Mouse (Mus musculus) CD8-positive naive resting alpha-beta T cell, adult 2 months (primary cell): ENCODE measurements around the gene Mest.
A peak's percentile ranks its signal among the peaks of the same experiment; 100 is the strongest.

Source experiments
- DNase-seq, 2 experiments: peaks; one replicate each; pipeline ENCODE4 v3.0.0; 2022; ENCODE audit warnings: low read depth in 2 of 2, low spot score in 2 of 2

Gene Mest

DNA sequence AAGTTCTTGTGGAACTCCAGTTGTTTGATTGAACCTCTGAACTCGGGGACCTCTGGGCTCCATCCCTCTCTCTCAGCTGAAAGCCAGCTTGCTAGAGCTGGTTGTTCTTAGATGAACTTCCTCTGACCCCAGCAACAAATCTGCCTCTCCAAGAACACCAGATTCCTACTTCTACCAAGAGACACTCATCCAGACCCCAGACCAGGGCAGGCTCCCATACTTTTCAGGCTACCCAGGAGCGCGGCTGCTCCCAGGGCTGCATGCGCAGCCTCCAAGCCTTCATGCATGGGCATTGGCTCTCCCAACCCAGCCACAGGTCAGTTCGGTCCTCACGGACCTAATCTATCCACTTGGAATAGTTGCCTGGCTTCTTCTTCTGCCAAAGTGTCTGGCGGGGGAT, at the start of gene Mest:
Gene Mest, plus strand, starts transcription at position 217 of the 400 bp plus-strand sequence.
- DNase-seq = no peak

DNA sequence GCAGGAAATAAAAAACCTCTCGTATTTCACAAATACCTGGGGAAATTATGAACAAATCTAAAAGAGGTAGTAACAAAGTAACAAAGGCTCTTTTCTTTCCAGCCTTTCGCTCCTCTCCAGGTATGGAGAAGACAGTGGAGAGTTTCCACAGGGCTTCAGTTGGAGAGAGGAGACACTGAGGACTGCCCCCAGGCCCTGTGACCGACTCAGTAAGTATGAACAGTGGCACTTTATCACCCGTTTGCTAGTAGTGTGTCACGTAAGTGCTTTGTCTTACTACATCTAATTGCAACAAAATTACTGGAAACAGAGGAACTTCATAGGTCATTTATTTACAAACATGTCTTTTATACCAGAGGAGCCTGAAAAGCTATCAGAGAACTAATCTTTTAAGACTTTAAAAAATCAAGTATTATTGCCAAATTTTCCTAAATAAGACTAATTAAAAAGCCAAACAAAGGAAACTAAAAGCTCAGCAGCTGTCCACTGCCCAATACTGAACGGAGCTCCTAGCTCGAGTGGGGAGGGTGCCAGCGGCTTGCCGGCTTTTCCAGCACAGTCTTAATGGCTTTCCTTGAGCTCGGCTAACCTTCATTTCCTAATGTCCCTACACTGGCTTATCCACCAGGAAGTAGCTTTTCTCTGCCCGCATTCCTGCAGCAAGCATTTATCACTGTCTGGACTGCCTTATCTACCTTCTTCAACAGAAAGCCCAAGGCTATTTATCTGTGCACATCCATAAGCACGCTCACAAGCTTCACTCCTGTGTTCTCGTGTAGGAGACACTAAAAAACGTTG, 49.4 kb upstream of the Mest start:
- no peak for DNase-seq

DNA sequence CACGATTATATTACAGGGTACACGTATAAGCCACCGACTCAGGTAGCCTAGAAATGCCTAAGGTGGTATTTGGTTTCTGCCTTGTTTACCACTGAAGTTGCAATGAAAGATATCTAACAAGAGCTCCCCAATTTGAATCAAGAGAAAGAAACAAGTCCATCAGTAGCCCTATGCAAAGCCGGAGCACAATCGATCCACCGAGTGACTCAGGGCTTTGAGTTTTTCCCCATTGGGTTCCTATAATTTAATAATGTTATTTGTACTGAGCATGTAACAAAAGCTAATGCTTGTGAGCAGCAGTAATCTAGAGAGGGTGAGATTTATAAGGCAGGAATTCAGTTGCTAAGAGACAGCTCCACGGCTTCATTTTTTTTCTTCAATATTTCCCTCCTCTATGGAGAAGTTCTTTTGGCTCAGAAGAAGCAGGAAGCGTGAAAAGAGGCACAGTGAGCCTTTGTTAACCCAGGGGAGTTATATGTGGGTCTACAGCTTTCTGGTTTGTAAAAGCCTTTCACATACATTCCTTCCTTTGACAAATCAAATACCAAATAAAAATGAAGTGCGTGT, 48.5 kb upstream of the Mest start:
- no peak for DNase-seq

DNA sequence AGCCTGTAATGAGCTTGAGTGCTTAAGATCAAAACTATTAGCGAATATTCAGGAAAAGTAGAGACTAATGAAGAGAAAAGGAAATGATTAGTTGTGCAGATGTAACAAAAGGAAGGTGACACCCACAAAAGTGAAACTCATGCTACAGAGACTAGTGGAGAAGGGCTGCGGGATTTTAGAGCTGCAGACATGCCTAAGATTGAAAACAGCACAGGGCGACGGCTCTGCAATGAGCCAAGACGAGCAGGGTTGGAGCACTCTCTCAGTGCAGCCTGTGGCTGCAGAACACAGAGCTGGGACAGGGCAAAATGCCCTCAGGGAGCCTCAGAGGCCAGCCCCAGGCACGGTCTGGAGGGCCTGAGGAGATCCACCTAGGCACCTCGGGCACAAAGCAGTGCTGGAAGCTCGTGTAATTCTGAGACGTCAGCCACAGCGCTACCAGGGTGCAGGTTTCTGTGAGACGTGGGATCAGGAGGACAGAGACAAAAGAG, 48.0 kb upstream of the Mest start:
- no peak for DNase-seq

DNA sequence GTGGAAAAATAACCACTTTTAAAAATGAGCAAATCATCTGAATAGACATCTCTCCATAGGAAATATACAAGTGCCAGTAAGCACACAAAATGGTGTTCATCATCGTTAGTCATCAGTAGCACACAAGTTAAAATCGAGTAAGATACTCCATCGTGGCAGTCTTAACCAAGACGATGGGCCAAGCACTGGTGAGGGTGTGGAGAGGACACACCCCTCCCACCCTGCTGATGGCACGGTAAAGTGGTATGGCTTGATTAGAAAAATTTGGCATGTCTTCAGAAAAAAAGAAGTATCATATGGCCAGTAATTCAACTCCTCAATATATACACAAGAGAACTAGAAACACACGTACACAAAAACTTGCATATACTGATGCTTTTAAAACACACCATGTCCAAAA, 46.8 kb upstream of the Mest start:
- DNase-seq = no peak

DNA sequence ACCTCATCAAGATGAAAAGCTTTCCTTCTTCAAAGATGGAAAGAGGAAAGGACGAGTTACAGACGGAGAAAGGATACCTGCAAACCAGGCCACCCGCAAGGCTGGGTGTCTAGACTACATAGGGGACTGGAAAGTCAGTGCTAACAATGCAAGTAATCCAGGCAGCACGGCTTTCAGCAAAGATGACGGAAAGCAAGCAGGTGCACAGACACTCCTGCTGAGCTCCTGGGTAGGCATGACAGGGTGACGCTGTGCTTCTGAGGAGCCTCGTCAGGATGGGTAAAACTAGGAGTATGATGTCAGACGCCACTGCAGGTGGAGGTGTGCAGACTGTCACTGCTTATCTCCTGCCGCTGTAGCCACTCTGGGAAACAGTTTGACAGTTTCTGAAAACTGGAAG, 45.8 kb upstream of the Mest start:
- no peak for DNase-seq

DNA sequence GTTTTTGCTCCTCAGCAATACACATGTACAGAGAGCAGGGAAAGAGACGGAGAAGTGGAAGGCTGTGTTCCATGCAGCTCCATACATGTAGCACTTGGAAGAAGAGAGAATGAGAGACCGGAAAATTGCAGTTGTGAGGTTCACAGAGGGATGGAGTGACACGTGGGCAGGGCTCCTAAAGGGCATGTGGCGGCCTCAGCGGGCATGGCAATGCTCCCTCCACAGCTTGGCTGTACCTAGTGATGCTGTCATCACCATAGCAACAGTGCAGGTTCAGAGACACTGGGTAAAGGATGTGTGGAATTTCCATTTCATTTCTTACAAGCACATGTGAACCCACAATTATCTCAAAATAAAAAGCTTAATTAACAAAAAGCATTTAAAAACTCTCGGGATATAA, 44.9 kb upstream of the Mest start:
- DNase-seq = no peak

DNA sequence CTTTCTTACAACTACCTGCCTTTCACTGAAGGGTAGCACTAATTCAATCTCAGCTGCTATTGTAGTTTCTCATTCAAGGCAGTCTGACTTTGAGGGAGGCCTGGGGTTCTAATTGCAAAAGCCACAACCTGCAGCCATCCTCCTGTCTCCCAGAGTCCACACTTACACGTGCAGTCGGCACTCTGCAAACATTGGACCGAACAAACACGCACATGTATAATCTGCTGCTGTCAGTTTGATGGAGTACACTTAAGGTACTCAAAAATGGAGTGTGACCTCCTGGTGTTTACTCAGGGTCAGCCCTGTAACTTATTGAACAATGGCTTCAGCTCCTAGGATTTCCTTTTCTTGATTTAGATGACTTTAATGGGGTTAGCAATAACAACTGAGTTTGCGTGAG, 43.8 kb upstream of the Mest start:
- DNase-seq = no peak

DNA sequence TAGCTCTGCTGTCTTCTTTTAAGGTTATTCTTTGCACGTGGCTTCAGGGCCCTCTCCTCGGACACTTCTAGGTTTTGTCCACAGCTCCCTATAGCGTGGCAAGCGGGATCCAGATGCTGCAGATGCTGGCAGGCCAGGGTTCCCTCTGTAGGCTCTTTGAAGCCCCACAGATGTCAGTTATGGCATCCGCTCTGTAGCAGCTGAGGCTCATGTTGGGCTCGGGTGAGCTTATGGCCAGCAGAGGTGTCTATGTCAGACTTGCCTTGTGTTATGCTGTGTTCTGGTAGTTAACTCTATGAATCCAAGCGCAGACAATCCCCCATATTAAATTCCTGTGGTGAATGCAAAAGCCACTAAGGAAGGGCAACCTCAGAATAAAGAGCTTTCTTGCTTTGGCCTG, 42.9 kb upstream of the Mest start:
- DNase-seq = no peak

DNA sequence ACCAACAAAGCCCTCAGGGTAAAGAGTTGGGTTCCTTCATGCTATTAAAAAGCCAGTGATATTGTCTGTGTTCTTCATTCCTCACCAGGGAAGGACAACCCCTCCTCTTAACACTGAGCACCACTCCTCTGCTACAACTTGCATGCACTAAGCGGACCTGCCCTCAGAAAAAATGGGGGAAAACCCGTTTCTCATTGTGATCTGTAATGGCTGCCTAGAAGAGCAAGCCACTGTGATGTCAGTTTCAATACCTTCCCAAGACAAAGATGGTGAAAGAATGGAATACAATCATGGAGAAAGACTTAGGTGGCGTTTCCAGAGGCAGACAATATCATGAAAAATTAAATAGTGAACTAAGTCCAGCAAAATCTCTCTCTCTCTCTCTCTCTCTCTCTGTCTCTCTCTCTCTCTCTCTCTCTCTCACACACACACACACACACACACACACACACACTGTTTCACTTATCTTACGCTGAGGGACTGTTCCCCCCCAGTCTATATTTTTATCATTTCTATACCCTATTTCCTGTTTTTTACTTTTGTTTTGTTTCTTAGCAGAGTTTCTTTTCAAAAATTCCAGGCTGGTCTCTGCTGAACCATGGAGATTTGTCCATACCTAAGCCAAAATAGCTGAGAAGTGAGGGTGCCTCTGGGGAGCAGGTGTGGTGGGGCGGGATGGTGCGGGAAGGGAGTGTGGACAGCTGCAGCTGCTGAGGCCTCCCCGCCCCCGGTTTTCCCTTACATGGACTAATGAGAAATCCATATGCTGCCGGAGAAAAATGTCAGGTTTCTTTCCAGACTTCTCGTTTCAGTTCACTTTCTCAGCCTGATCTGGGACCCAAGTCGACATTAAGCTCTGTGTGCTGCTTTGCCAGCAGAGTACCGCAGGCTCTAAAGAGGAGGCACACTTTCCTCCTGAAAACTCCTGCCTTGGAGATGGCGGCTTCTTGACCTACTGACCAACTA, 41.1 kb upstream of the Mest start:
- no peak for DNase-seq

DNA sequence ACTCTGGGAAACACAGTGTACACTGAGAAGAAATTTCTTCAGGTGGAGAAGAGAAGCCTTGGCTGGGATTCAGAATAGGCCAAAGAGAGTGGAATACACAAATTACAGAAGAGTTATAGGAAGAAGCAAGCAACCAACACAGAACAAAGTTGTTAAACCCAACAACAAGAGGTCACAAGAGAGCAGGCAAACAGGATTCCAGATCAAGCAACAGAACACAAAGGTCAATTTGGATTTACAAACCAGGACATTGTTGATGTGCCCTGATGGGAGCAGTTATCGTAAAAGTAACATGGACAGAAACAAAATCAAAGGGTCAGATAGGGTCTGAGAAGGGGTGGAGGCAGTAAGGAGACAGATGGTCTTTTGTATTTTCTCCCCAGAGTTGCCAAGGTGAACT, 38.8 kb upstream of the Mest start:
- DNase-seq = no peak

DNA sequence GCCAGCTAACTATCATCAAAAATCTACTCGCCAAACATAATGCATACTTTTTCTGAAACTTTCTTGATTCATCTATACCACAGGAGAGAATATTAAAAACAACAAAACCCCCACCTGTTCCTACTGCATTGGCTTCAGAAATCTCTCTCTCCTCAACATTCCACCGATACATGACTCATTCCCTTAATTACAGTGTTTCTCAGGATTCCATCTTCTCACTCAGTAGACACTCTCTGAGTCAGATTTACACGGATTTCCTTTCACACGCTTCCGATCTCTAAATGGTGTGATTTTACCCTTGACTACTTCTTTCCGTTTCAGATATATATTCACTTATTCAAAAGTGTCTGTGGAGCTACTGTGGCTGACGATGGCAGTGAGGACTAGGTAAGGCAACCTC, 36.1 kb upstream of the Mest start:
- DNase-seq = no peak

DNA sequence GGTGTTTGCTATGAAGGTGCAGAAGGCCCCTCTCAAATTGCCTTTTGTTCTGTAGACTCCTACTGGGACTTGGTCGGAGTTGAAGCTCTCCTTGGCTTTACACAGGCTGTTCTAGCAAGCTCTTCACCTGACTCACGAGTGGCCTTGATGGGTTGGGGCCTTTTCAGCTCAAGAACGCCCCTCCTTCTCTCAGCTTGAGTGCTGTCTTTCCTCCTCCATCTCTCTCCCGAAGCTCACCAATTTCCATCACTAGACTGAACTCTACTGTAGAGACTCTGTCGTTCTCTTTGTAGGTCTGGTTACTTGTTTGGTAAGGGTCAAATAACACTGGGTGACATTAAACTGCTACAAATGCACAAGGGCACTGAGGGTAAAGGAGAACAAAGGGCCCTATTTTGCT, 30.5 kb upstream of the Mest start:
- peak in 1 of 2 experiments; percentile 4 for DNase-seq

DNA sequence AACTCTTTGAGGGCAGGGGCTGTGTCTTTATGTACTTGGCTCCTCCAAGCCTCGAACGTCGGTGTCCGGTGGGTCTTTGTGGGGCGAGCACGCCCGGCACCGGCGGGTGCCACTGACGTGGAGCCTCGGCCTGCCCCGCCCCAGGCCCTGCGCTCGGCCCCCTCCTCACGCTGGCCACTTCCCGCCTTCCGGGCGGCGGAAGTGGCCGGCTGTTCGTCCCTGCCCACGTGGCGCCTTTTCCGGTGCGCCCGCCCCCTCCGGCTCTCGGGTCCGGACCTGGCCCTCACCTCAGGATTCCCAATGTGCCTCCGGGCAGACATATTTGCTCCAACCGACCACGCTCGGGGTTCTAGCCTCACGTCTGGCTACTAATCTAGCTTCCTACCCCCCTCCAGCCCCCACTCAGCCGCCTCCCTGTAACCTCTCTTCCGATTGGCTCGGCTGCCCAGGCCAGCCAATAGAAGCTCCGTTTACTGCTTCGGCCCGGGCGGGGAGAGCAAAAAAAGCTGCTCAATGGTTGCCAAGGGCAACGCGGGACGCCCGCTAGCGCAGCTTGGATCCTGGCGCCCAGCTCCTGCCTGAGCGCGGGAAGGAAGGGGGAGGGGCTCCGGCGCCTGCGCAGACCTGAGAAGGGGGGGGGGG, 29.9 kb upstream of the Mest start, which contains the start of gene Cep41:
Gene Cep41, minus strand, starts transcription at position 400 of the 642 bp plus-strand sequence.
- DNase-seq = peak; percentile 95 to 97

DNA sequence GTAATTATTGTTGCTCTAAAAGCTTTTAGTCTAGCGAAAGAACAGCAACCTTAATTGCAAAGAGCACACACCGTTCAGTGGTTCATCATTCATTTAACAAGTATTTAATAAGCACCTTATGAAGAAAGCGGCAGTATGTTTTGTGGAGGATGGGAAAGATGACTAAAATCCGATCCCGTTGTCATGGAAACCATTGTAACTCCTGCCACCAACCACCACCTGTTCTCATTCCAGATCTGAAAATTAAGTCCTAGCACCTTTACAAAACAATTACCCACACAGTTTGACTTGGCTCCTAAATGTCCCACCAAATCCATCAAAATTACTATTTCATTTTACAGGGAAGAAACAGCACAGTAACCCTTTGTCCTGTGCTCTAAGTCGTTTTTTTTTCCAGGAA, 29.1 kb upstream of the Mest start:
- DNase-seq = no peak

DNA sequence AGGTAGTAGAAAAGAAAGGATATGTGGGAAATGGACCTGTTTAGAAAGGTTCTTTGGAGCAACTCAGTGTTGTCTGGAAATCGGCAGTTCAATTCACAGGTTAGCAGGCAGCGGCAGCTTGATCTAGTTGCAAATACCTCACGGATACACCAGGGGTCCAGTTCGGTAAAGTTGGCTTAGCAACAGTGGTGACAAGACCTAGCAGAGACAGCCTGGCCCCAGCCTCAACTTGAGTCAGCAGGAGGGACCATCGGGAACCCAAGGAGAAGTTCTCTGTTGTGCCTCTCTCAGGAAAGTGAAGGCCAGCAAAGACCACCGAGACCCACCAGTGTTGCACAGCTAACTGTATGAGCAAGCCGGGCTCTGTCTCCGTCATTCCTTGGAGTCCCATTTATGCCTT, 28.2 kb upstream of the Mest start:
- DNase-seq = no peak

DNA sequence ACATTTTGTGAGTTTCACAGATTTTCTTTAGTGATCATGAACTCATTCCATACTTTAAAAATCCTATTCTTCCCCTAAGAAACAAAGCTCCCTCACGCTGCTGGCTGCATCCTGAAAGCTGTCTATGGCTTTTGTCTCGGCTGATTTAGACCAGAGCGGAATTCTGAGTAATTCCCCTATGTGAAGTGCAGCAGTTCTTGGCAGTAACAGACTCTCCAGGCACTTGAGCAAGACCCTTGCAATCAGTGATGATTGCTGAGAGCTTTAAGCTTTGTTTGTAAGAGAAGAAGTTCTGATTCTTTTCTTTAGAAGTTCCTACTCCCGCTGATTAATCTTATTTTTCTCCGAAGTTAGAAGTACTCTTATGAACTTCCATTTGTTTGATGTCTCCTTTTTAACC, 25.9 kb upstream of the Mest start:
- no peak for DNase-seq

DNA sequence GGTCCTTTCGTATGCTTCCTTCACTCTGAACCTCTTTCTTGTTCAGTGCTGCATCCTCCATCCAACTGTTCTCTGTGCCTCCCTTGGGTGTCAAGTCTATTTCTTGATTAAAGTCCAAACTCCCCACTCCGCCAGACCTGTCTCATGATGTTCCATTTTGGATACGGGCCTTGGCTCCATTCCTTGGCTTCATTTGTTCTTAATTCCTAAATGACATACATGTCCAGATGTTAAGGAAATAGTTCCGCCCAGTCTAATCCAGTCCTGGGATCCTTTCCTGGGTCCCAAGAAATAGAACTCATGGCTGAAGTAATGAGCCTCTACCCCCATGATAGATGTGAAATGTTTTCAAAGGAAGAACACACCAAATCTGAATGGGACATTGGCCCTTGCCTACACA, 25.3 kb upstream of the Mest start:
- DNase-seq = no peak

DNA sequence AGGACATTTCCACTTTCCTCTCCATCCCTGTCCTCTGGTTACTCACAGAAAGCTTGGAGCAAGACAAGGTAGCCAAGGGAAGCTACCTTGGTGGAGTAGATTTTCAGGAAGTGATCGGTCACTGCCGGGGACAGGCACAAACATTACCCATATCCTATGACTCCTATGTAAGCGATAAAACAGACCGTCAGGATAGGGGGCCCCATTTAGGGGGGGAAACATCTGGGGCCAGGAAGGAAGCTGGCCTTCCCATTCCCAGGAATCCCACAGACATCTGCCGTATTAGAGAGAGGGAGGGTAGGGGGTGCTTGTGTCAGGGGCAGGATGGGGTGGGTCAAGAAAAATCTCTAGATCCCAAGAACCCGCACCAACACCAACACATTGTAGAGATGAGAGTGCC, 23.2 kb upstream of the Mest start:
- no peak for DNase-seq

DNA sequence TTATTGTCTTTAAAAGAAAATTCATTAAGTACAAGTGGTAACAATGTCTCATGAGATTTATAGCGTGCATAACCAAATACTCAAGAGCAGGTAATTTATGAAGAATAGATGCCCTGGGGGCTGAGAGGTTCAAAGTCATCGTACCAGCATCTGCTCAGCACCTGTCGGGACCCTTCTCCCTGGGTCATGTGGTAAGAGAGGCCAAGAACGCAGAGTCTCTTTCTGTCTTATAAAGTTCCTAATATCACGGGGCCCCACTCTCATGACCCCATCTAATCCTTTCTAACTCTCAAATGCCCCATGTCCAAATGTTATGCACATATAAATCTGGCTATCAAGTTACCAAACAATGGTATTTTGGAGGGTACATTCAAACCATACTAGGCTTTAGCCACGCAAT, 20.5 kb upstream of the Mest start:
- DNase-seq = no peak

DNA sequence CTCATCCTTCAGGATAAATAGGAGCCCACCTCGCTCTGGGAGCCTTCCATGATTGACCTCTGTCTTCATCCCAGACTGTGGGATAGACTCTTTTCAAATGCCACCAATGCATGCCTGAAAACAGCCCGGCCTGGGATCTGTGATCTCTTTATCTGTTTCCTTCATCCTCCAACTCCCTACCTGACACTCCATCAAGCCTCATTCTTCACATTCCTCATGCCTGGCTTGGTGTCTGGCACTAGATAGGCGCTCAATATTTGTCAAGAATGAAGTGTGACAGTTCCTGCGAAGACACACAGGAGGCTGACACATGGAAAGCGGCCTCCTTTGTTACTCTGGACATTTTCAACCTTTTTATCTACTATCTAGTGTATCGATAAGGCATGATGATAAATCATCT, 19.9 kb upstream of the Mest start:
- DNase-seq = no peak
